Mouse (Mus musculus): ENCODE results near the gene Atp1a4.

Gene Atp1a4

GRCm38 (mm10) chr1:172258314-172258713 is at the start of gene Atp1a4:
Atp1a4 (minus strand) TSS chr1:172258414.
- no peak for DNase-seq

GRCm38 (mm10) chr1:172307936-172308335 is 49.7 kb upstream of the Atp1a4 start:
- DNase-seq = no peak

GRCm38 (mm10) chr1:172306885-172307284 is 48.7 kb upstream of the Atp1a4 start:
- DNase-seq = no peak

- DNase-seq = no peak
Observed at GRCm38 (mm10) chr1:172306196-172306595, 48.0 kb upstream of the Atp1a4 start.

GRCm38 (mm10) chr1:172305635-172306034 is 47.4 kb upstream of the Atp1a4 start:
- no peak for DNase-seq

GRCm38 (mm10) chr1:172305153-172305552 is 46.9 kb upstream of the Atp1a4 start:
- no peak for DNase-seq

GRCm38 (mm10) chr1:172304443-172304842 is 46.2 kb upstream of the Atp1a4 start:
- DNase-seq = no peak

GRCm38 (mm10) chr1:172302851-172303250 is 44.6 kb upstream of the Atp1a4 start:
- DNase-seq = no peak

GRCm38 (mm10) chr1:172302311-172302710 is 44.1 kb upstream of the Atp1a4 start:
- no peak for DNase-seq

GRCm38 (mm10) chr1:172301180-172301579 is 43.0 kb upstream of the Atp1a4 start:
- DNase-seq = no peak

GRCm38 (mm10) chr1:172300247-172300646 is 42.0 kb upstream of the Atp1a4 start:
- peak; percentile 35 for DNase-seq

- DNase-seq = no peak
Observed at GRCm38 (mm10) chr1:172299528-172299927, 41.3 kb upstream of the Atp1a4 start.

GRCm38 (mm10) chr1:172297611-172298537 is 39.7 kb upstream of the Atp1a4 start, which contains the start of gene Atp1a2:
Atp1a2 (minus strand) TSS chr1:172298064.
- DNase-seq = peak; percentile 66

- no peak for DNase-seq
Observed at GRCm38 (mm10) chr1:172296816-172297510, 38.7 kb upstream of the Atp1a4 start.

- DNase-seq = peak; percentile 47
Observed at GRCm38 (mm10) chr1:172295751-172296197, 37.6 kb upstream of the Atp1a4 start.

- DNase-seq = no peak
Observed at GRCm38 (mm10) chr1:172293449-172293848, 35.2 kb upstream of the Atp1a4 start.

GRCm38 (mm10) chr1:172292880-172293279 is 34.7 kb upstream of the Atp1a4 start:
- no peak for DNase-seq

GRCm38 (mm10) chr1:172289617-172289946 is 31.4 kb upstream of the Atp1a4 start:
- no peak for DNase-seq

- no peak for DNase-seq
Observed at GRCm38 (mm10) chr1:172288900-172289616, 30.8 kb upstream of the Atp1a4 start.

- no peak for DNase-seq
Observed at GRCm38 (mm10) chr1:172286740-172287139, 28.5 kb upstream of the Atp1a4 start.

- DNase-seq = no peak
Observed at GRCm38 (mm10) chr1:172284221-172284620, 26.0 kb upstream of the Atp1a4 start.

- no peak for DNase-seq
Observed at GRCm38 (mm10) chr1:172283073-172283472, 24.9 kb upstream of the Atp1a4 start.
